Mouse (Mus musculus) midbrain, embryonic 14.5 days (tissue): Measurements from ENCODE around the gene Ing2. TPM values are rescaled to one million over a fixed set of nuclear protein-coding genes. Genes with fewer than 3 reads are reported as not detected.

Experiments used
- ATAC-seq: fragments of 200-750 bp; cut with Nextera tagmentation; 2 replicates; pipeline ENCODE4 v1.8.0; 2017; ENCODE audit warnings: moderate number of reproducible peaks, moderate library complexity; ENCODE audit not compliant: low FRiP score, low TSS enrichment
- DNase-seq: peaks from one replicate; pipeline ENCODE4 v3.0.0-alpha.2; 2015
- H3K27ac ChIP-seq: fragments of 300-500 bp; sonication (generic); replicated peaks from 2 replicates; pipeline ENCODE4 v1.5.1; 2014; ENCODE audit warnings: mild to moderate bottlenecking, low read depth, low read length, moderate library complexity
- H3K27me3 ChIP-seq: fragments of 300-500 bp; sonication (generic); 2 replicates; pipeline ENCODE4 v1.6.1; 2014; ENCODE audit warnings: low read length, control low read depth, mixed read lengths; ENCODE audit not compliant: control insufficient read depth, insufficient read depth
- H3K36me3 ChIP-seq: fragments of 300-500 bp; sonication (generic); 2 replicates; pipeline ENCODE4 v1.6.1; 2014; ENCODE audit warnings: low read length, control low read depth; ENCODE audit not compliant: control insufficient read depth, insufficient read depth
- H3K4me1 ChIP-seq: fragments of 300-500 bp; sonication (generic); 2 replicates; pipeline ENCODE4 v1.6.1; 2014; ENCODE audit warnings: mild to moderate bottlenecking, antibody characterized with exemption, low read length, control low read depth; ENCODE audit not compliant: control insufficient read depth, insufficient read depth
- H3K4me2 ChIP-seq: fragments of 300-500 bp; sonication (generic); 2 replicates; pipeline ENCODE4 v1.6.1; 2014; ENCODE audit warnings: mild to moderate bottlenecking, low read length, moderate library complexity
- H3K4me3 ChIP-seq: fragments of 300-500 bp; sonication (generic); replicated peaks from 2 replicates; pipeline ENCODE4 v1.5.1; 2014; ENCODE audit warnings: low read depth, low read length
- H3K9ac ChIP-seq: fragments of 300-500 bp; sonication (generic); replicated peaks from 2 replicates; pipeline ENCODE4 v1.6.1; 2014; ENCODE audit warnings: mild to moderate bottlenecking, low read length, moderate library complexity
- H3K9me3 ChIP-seq: fragments of 300-500 bp; sonication (generic); 2 replicates; pipeline ENCODE4 v1.6.1; 2016; ENCODE audit warnings: low read length, control low read depth, mixed read lengths; ENCODE audit not compliant: control insufficient read depth
- WGBS: fragments of 180-500 bp; shearing (Covaris S2); extraction: QIAGEN DNeasy Blood & Tissue Kit; methylation state at CpG from one replicate; pipeline ENCODE4 v1.1.7; 2014; 5-methylcytosine and 5-hydroxymethylcytosine counted together
- polyA plus RNA-seq: library from polyadenylated mRNA; unstranded; fragments of >200 nt; fragmentation: Nextera tagmentation; extraction: Ambion mirVana; gene quantifications from 2 replicates; pipeline ENCODE4 v1.2.1, GENCODE M21; 2014

The Ing2 gene
- polyA plus RNA-seq, 1 experiment from 2014 or later = 6.4 TPM

DNA sequence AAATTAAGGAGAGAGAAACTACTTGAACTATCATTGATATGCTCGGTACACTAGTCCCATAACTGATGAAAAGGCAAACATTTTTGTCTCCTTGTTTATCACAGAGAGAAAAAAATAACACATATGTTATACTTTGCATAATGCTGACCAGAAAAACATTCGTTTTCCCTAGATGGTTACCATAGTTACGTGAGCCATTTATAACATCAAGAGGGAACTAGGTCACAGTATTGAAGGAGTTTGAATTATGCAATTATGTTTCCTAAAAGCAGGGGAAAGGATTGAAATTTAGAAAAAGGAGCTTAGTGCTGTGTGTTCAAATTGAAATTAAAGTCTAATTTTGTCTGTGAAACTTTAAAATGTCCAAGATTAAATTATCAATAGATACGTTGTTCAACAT, 5.0 kb upstream of the Ing2 start:
- Histone ChIP-seq H3K9ac (no peak overlapping the region), H3K4me2 (no peak overlapping the region), H3K27me3 (no peaks in the 10 kb centered on the region), H3K9me3 (no peaks in the 10 kb centered on the region), H3K4me3 (no peak overlapping the region), H3K36me3 (no peaks in the 10 kb centered on the region), H3K4me1 (no peaks in the 10 kb centered on the region), H3K27ac (no peak overlapping the region)
- peak; percentile 8 for DNase-seq
- ATAC-seq = no peak
- WGBS = 90% methylated on average over 4 of the region's 4 CpGs

DNA sequence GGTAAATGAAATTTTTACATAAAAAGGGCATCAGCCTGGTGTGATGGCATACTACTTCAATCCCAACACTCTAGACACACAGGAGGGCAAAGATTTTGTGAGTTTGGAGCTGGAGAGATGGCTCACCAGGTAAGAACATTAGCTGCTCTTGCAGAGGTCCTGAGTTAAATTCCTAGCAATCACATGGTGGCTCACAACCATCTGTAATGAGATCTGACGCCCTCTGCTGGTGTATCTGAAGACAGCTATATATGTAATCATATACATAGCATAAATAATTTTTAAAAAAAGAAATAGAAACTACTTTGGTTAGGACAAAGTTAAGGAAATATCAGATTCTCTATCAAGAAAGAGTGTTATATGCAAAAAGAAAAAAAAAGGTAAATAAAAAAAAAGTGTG, 4.2 kb upstream of the Ing2 start:
- H3K4me3 ChIP-seq = no peak overlapping the region
- H3K27ac ChIP-seq = no peak overlapping the region
- no peak overlapping the region for H3K4me2 ChIP-seq
- no peaks in the 10 kb centered on the region for H3K9me3 ChIP-seq
- no peak for DNase-seq
- H3K27me3 ChIP-seq = no peaks in the 10 kb centered on the region
- H3K4me1 ChIP-seq = no peaks in the 10 kb centered on the region
- 81% methylated on average over 1 of the region's 1 CpGs for WGBS
- H3K9ac ChIP-seq = no peak overlapping the region
- no peaks in the 10 kb centered on the region for H3K36me3 ChIP-seq
- ATAC-seq = no peak

GRCm38 (mm10) chr8:47676631-47677030, 1.3 kb upstream of the Ing2 start:
- DNase-seq = no peak
- no peaks in the 10 kb centered on the region for H3K36me3 ChIP-seq
- WGBS = 42% methylated on average over 2 of the region's 2 CpGs
- no peak overlapping the region for H3K9ac ChIP-seq
- H3K27ac ChIP-seq = no peak overlapping the region
- H3K9me3 ChIP-seq = no peaks in the 10 kb centered on the region
- no peak for ATAC-seq
- no peaks in the 10 kb centered on the region for H3K4me1 ChIP-seq
- H3K4me2 ChIP-seq = peak overlapping the region; percentile 66
- H3K4me3 ChIP-seq = peak overlapping the region; percentile 88; the same call in 1 of the 2 replicates
- H3K27me3 ChIP-seq = no peaks in the 10 kb centered on the region

DNA sequence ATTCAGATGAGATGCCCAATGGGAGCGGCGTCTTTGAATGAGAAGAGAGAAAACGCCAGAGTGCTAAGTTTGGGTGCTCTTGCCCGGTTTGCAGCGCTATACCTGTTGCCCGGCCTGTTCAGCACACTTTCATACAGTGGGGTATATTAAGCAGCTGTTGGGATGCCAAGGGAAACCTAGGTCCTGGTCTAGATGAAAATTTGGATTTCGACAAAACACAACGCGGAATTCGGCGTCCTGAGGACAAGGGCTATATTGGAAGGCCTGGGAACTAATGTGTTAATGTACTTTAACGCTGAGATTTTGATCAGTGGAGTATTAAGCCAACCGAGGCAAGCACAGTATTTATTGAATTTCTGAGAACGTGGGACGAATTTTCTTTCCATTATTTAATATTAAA, 868 bp upstream of the Ing2 start:
- H3K36me3 ChIP-seq = no peaks in the 10 kb centered on the region
- H3K9ac ChIP-seq = peak overlapping the region; percentile 79; the same call in 1 of the 2 replicates
- under 1% methylated on average over 15 of the region's 15 CpGs for WGBS
- H3K9me3 ChIP-seq = no peaks in the 10 kb centered on the region
- DNase-seq (no peak), ATAC-seq (no peak)
- H3K27me3 ChIP-seq = no peaks in the 10 kb centered on the region
- 0 out of 2 replicates have a peak overlapping the region, but pooled peaks have one; percentile 92 for H3K27ac ChIP-seq
- no peaks in the 10 kb centered on the region for H3K4me1 ChIP-seq
- H3K4me3 ChIP-seq = peak overlapping the region; percentile 88
- H3K4me2 ChIP-seq = peak overlapping the region; percentile 66

DNA sequence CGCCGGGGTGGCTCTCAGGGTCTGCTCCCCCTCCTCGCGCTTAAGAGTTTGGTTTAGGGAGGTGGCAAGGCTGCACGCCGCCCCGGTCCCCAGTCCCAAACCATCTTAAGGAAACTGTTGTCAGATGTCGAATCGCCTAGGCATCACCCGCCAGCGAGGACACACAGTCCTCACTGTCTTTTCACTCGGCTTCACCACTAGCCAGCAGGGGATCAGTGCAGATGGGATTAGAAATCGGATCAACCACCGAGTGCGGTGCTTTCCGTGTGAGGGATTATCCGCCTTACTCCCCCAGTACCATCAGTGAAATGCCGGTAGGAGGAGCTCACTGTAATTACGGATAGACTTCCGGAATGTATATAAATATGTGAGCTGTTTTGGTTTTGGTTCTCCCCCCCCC, 430 bp upstream of the Ing2 start:
- Histone ChIP-seq H3K4me2 (peak overlapping the region; percentile 66), H3K27me3 (no peaks in the 10 kb centered on the region), H3K9me3 (no peaks in the 10 kb centered on the region), H3K36me3 (no peaks in the 10 kb centered on the region), H3K9ac (peak overlapping the region; percentile 79), H3K4me3 (peak overlapping the region; percentile 88), H3K27ac (peak overlapping the region; percentile 92), H3K4me1 (no peaks in the 10 kb centered on the region)
- peak; percentile 77 for DNase-seq
- WGBS = under 1% methylated on average over 20 of the region's 20 CpGs
- 0 out of 2 replicates have a peak, but pooled peaks have one; percentile 3 for ATAC-seq

GRCm38 (mm10) chr8:47674140-47674776, 1.1 kb downstream of the Ing2 start:
- DNase-seq = peak; percentile 62
- Histone ChIP-seq H3K4me3 (peak overlapping the region; percentile 88), H3K4me1 (no peaks in the 10 kb centered on the region), H3K27ac (peak overlapping the region; percentile 92), H3K9ac (peak overlapping the region; percentile 75), H3K27me3 (no peaks in the 10 kb centered on the region), H3K4me2 (peak overlapping the region; percentile 71), H3K36me3 (no peaks in the 10 kb centered on the region), H3K9me3 (no peaks in the 10 kb centered on the region)
- WGBS = under 1% methylated on average over 52 of the region's 59 CpGs
- ATAC-seq = peak; percentile 22

DNA sequence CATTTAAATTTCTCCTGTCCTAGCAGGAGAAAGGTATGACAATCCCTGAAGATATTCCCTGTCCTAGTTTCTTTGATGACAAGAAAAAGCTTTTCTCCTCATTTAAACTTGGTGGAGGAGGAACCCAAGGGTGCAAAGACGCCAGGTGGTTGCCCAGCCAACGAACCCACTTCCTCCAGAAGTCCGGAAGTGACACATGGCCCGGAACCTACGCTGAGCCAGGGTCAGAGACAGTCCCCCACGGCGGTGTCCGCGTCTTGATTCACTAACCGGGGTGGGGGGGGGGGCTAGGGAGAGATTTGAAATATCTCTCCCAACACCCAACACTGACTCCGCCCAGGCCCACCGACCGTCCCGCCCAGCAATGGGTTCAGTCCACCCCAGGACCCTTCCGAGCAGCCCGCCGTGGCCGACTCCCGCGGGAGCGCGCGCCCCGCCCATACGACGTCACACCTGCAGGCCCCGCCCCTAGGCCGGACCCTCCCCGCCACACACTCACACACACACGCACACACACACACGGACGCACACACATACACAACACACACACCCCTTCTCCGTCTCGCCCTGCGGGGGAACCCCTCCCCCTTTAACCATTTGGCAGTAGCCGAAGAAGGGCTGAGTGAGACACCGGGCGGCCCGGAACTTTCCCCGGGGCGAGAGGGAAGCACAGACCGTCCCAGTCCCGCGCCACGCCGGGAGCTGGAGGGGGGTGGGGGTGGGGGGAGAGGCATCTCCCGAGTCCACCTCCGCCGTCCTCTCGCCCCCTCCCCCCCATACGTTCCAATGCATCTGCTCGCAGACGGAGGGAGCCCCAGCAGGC, 1.8 kb downstream of the Ing2 start:
- H3K36me3 ChIP-seq = peaks cover 2% of the 10 kb centered on the region
- H3K9me3 ChIP-seq = no peaks in the 10 kb centered on the region
- WGBS = under 1% methylated on average over 52 of the region's 53 CpGs
- H3K4me2 ChIP-seq = peak overlapping the region; percentile 71
- DNase-seq (peak; percentile 89), ATAC-seq (peak; percentile 65)
- no peaks in the 10 kb centered on the region for H3K4me1 ChIP-seq
- H3K27me3 ChIP-seq = no peaks in the 10 kb centered on the region
- peak overlapping the region; percentile 92 for H3K27ac ChIP-seq
- H3K4me3 ChIP-seq = peak overlapping the region; percentile 88
- peak overlapping the region; percentile 75 for H3K9ac ChIP-seq

GRCm38 (mm10) chr8:47664231-47664785, 11.0 kb downstream of the Ing2 start:
- H3K9me3 ChIP-seq = no peaks in the 10 kb centered on the region
- H3K27me3 ChIP-seq = no peaks in the 10 kb centered on the region
- no peak overlapping the region for H3K4me3 ChIP-seq
- DNase-seq (no peak), ATAC-seq (no peak)
- H3K36me3 ChIP-seq = peaks cover 10% of the 10 kb centered on the region
- no peak overlapping the region for H3K4me2 ChIP-seq
- no peaks in the 10 kb centered on the region for H3K4me1 ChIP-seq
- 82% methylated on average over 8 of the region's 8 CpGs for WGBS
- no peak overlapping the region for H3K9ac ChIP-seq
- no peak overlapping the region for H3K27ac ChIP-seq
